Mouse (Mus musculus): Measurements from ENCODE around the gene Fam72a. TPM values are rescaled to one million over a fixed set of nuclear protein-coding genes. Genes with fewer than 3 reads are reported as not detected.
A peak's percentile ranks its signal among the peaks of the same experiment; 100 is the strongest.
"Not testable (repeated sequence)": the region's sequence is repeated elsewhere in the genome, so short reads cannot be mapped to it uniquely, and the experiment has no call there.

The Fam72a gene
- polyA plus RNA-seq, 1 experiment from 2014 or later: 1.8 TPM

- Histone ChIP-seq H3K27ac (replicated peaks; ENCODE audit: low read depth, low read length) (no peak overlapping the region), H3K9me3 (ENCODE audit: control insufficient read depth, low read length) (no peaks in the 10 kb centered on the region), H3K4me1 (ENCODE audit: control insufficient read depth, insufficient read depth, low read length) (no peaks in the 10 kb centered on the region), H3K9ac (replicated peaks; ENCODE audit: low read length) (no peak overlapping the region), H3K27me3 (ENCODE audit: control insufficient read depth, insufficient read depth, low read length) (no peaks in the 10 kb centered on the region), H3K4me2 (ENCODE audit: low read length) (no peak overlapping the region), H3K36me3 (ENCODE audit: control insufficient read depth, insufficient read depth, low read length) (no peaks in the 10 kb centered on the region), H3K4me3 (replicated peaks; ENCODE audit: low read depth, low read length) (no peak overlapping the region)
- no peak for ATAC-seq (ENCODE audit: low FRiP score, low TSS enrichment)
- no peak for DNase-seq
Observed at GRCm38 (mm10) chr1:131560500-131560899, 32.8 kb downstream of the Fam72a start.

- Histone ChIP-seq H3K4me3 (replicated peaks; ENCODE audit: low read depth, low read length) (no peak overlapping the region), H3K27me3 (ENCODE audit: control insufficient read depth, insufficient read depth, low read length) (no peaks in the 10 kb centered on the region), H3K4me2 (ENCODE audit: low read length) (no peak overlapping the region), H3K9ac (replicated peaks; ENCODE audit: low read length) (no peak overlapping the region), H3K4me1 (ENCODE audit: control insufficient read depth, insufficient read depth, low read length) (no peaks in the 10 kb centered on the region), H3K36me3 (ENCODE audit: control insufficient read depth, insufficient read depth, low read length) (no peaks in the 10 kb centered on the region), H3K27ac (replicated peaks; ENCODE audit: low read depth, low read length) (no peak overlapping the region), H3K9me3 (ENCODE audit: control insufficient read depth, low read length) (no peaks in the 10 kb centered on the region)
- WGBS: 97% methylated on average over 2 of the region's 2 CpGs
- no peak for ATAC-seq (ENCODE audit: low FRiP score, low TSS enrichment)
- no peak for DNase-seq
Observed at GRCm38 (mm10) chr1:131562081-131562480, 34.4 kb downstream of the Fam72a start.

GRCm38 (mm10) chr1:131566056-131566455 lies 38.4 kb downstream of the Fam72a start:
- not testable (repeated sequence) for H3K4me2 ChIP-seq (ENCODE audit: low read length); H3K9ac ChIP-seq (replicated peaks; ENCODE audit: low read length); H3K27ac ChIP-seq (replicated peaks; ENCODE audit: low read depth, low read length); H3K36me3 ChIP-seq (ENCODE audit: control insufficient read depth, insufficient read depth, low read length); ATAC-seq (ENCODE audit: low FRiP score, low TSS enrichment); H3K27me3 ChIP-seq (ENCODE audit: control insufficient read depth, insufficient read depth, low read length); H3K4me3 ChIP-seq (replicated peaks; ENCODE audit: low read depth, low read length); H3K4me1 ChIP-seq (ENCODE audit: control insufficient read depth, insufficient read depth, low read length); H3K9me3 ChIP-seq (ENCODE audit: control insufficient read depth, low read length)
- DNase-seq: peak; percentile 42
- WGBS: 33% methylated on average over 11 of the region's 11 CpGs

DNA sequence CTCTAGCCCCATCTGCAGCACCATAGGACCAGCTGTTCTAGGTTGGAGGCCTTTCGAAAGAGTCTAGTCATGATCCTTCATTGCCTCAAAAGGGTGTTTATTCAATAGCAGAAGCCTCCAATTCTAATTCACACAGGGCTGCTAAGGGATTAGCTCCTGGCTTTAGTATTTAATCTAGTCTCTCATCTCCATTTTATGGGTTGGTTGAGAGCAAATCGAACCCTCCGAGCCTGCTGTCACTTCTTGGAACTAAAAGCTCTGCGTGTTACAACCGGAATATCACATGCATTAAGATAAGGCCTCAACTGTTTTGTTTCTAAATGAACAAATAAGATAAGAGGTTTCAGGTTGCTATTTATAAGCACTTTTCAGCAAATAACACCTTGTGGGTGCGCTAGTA lies 42.0 kb downstream of the Fam72a start:
- WGBS: 91% methylated on average over 6 of the region's 6 CpGs
- H3K9me3 ChIP-seq (ENCODE audit: control insufficient read depth, low read length): no peaks in the 10 kb centered on the region
- ATAC-seq (ENCODE audit: low FRiP score, low TSS enrichment): no peak
- H3K4me3 ChIP-seq (replicated peaks; ENCODE audit: low read depth, low read length): no peak overlapping the region
- no peaks in the 10 kb centered on the region for H3K27me3 ChIP-seq (ENCODE audit: control insufficient read depth, insufficient read depth, low read length)
- no peak overlapping the region for H3K9ac ChIP-seq (replicated peaks; ENCODE audit: low read length)
- no peak overlapping the region for H3K4me2 ChIP-seq (ENCODE audit: low read length)
- no peak for DNase-seq
- H3K36me3 ChIP-seq (ENCODE audit: control insufficient read depth, insufficient read depth, low read length): no peaks in the 10 kb centered on the region
- no peak overlapping the region for H3K27ac ChIP-seq (replicated peaks; ENCODE audit: low read depth, low read length)
- H3K4me1 ChIP-seq (ENCODE audit: control insufficient read depth, insufficient read depth, low read length): no peaks in the 10 kb centered on the region

DNA sequence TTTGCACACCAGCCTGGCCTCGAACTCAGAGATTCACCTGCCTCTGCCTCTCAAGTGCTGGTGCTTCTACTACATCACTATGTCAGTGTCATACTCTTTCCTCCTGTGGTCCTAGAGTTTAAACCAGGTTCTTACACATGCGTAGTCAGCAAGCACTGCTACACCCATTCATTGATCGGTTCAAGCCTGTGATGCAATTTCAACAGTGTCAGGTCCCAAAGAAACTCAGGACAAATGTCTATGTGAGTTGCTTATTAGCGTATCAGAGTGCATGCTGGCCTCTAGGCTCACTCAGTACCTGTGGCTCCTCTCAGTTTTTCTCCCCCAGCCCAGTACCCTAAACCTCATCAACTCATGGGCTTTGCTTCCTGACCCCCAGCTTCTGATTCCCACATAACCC lies 42.7 kb downstream of the Fam72a start:
- Histone ChIP-seq H3K4me2 (ENCODE audit: low read length) (no peak overlapping the region), H3K36me3 (ENCODE audit: control insufficient read depth, insufficient read depth, low read length) (no peaks in the 10 kb centered on the region), H3K27me3 (ENCODE audit: control insufficient read depth, insufficient read depth, low read length) (no peaks in the 10 kb centered on the region), H3K27ac (replicated peaks; ENCODE audit: low read depth, low read length) (no peak overlapping the region), H3K9ac (replicated peaks; ENCODE audit: low read length) (no peak overlapping the region), H3K4me3 (replicated peaks; ENCODE audit: low read depth, low read length) (no peak overlapping the region), H3K4me1 (ENCODE audit: control insufficient read depth, insufficient read depth, low read length) (no peaks in the 10 kb centered on the region), H3K9me3 (ENCODE audit: control insufficient read depth, low read length) (no peaks in the 10 kb centered on the region)
- no peak for DNase-seq
- no peak for ATAC-seq (ENCODE audit: low FRiP score, low TSS enrichment)
- 93% methylated on average over 4 of the region's 4 CpGs for WGBS

DNA sequence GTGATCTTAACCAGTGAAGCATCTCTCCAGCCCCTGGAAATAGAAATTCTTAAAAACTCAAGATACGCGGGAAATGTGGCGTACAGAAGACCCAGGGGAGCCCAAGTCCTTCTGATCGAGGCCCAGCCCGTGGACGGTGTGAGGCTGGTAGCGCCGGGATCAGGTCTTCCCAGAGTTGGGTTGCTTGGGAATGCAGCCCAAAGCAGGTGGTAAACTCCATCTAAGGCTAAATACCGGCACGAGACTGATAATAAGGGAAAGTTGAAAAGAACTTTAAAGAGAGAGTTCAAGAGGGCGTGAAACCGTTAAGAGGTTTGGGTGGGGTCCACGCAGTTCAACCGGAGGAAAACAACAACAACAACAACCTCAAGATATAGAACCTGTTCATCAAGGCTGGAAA lies 46.0 kb downstream of the Fam72a start:
- H3K27ac ChIP-seq (replicated peaks; ENCODE audit: low read depth, low read length): no peak overlapping the region
- no peaks in the 10 kb centered on the region for H3K4me1 ChIP-seq (ENCODE audit: control insufficient read depth, insufficient read depth, low read length)
- H3K9ac ChIP-seq (replicated peaks; ENCODE audit: low read length): no peak overlapping the region
- ATAC-seq (ENCODE audit: low FRiP score, low TSS enrichment) (no peak), DNase-seq (peak; percentile 75)
- WGBS: 96% methylated on average over 14 of the region's 14 CpGs
- no peaks in the 10 kb centered on the region for H3K9me3 ChIP-seq (ENCODE audit: control insufficient read depth, low read length)
- H3K4me2 ChIP-seq (ENCODE audit: low read length): no peak overlapping the region
- H3K27me3 ChIP-seq (ENCODE audit: control insufficient read depth, insufficient read depth, low read length): no peaks in the 10 kb centered on the region
- no peak overlapping the region for H3K4me3 ChIP-seq (replicated peaks; ENCODE audit: low read depth, low read length)
- H3K36me3 ChIP-seq (ENCODE audit: control insufficient read depth, insufficient read depth, low read length): no peaks in the 10 kb centered on the region

DNA sequence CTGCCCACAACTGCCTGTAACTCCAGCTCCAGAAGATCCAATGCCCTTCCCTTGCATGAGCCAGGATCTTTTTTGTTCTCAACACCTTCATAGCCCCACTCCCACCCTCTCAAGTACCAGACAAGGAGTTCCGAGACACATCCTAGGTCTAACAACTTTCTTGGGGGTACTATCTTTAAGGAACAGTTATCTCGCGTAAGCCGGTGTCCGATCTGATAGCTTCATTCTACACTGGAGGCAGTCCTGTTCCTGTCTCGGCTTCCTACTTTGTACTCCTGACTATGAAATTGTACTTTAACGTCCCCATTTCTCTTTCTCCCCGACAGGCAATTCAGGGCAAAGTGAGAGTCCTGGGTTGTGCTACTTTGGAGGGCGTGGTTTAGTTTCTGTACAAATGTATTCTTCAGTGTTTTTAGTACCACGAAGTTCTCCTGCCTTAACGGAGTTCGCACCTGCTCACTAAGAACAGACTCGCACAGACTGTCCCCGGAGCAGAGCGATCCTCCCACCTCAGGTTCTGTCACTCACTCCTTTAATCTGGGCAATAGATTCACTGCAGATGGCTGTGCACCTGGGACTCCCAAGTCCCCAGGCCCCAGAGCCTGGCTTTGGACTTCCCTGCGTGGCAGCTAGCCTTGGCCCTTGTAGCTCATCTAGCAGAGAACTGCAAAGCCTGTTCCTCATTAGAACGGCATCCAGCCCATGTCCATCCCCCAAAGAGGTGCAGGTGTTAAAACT lies 51.4 kb downstream of the Fam72a start:
- DNase-seq (no peak), ATAC-seq (ENCODE audit: low FRiP score, low TSS enrichment) (no peak)
- H3K4me1 ChIP-seq (ENCODE audit: control insufficient read depth, insufficient read depth, low read length): no peaks in the 10 kb centered on the region
- no peak overlapping the region for H3K4me2 ChIP-seq (ENCODE audit: low read length)
- H3K4me3 ChIP-seq (replicated peaks; ENCODE audit: low read depth, low read length): no peak overlapping the region
- H3K27me3 ChIP-seq (ENCODE audit: control insufficient read depth, insufficient read depth, low read length): no peaks in the 10 kb centered on the region
- H3K27ac ChIP-seq (replicated peaks; ENCODE audit: low read depth, low read length): no peak overlapping the region
- H3K36me3 ChIP-seq (ENCODE audit: control insufficient read depth, insufficient read depth, low read length): no peaks in the 10 kb centered on the region
- 81% methylated on average over 17 of the region's 17 CpGs for WGBS
- no peak overlapping the region for H3K9ac ChIP-seq (replicated peaks; ENCODE audit: low read length)
- H3K9me3 ChIP-seq (ENCODE audit: control insufficient read depth, low read length): no peaks in the 10 kb centered on the region

DNA sequence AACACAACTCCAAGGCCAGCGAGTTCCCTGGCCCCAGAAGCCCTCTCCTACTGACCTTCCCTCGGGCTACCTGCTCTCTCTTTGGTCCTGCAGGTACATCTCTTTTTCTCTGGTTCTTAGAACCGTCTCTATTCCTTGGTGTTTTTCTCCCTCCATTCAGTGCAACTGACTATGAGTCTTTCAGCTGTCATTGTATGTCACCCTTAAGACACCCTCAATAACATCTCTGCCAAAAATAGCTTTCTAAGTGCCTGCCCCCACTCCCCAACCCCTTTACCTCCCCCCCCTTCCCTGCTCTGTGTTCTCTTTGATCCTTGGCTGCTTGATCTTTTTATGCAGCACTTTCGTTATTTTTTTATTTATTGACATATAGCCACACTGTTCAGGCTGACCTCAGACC lies 52.7 kb downstream of the Fam72a start:
- no peaks in the 10 kb centered on the region for H3K4me1 ChIP-seq (ENCODE audit: control insufficient read depth, insufficient read depth, low read length)
- no peak overlapping the region for H3K4me2 ChIP-seq (ENCODE audit: low read length)
- H3K9ac ChIP-seq (replicated peaks; ENCODE audit: low read length): no peak overlapping the region
- H3K27ac ChIP-seq (replicated peaks; ENCODE audit: low read depth, low read length): no peak overlapping the region
- 48% methylated on average over 4 of the region's 4 CpGs for WGBS
- ATAC-seq (ENCODE audit: low FRiP score, low TSS enrichment) (no peak), DNase-seq (no peak)
- H3K4me3 ChIP-seq (replicated peaks; ENCODE audit: low read depth, low read length): no peak overlapping the region
- H3K27me3 ChIP-seq (ENCODE audit: control insufficient read depth, insufficient read depth, low read length): no peaks in the 10 kb centered on the region
- H3K36me3 ChIP-seq (ENCODE audit: control insufficient read depth, insufficient read depth, low read length): no peaks in the 10 kb centered on the region
- H3K9me3 ChIP-seq (ENCODE audit: control insufficient read depth, low read length): no peaks in the 10 kb centered on the region

- no peaks in the 10 kb centered on the region for H3K9me3 ChIP-seq (ENCODE audit: control insufficient read depth, low read length)
- H3K4me3 ChIP-seq (replicated peaks; ENCODE audit: low read depth, low read length): no peak overlapping the region
- ATAC-seq (ENCODE audit: low FRiP score, low TSS enrichment): no peak
- H3K4me1 ChIP-seq (ENCODE audit: control insufficient read depth, insufficient read depth, low read length): no peaks in the 10 kb centered on the region
- 80% methylated on average over 3 of the region's 3 CpGs for WGBS
- H3K36me3 ChIP-seq (ENCODE audit: control insufficient read depth, insufficient read depth, low read length): no peaks in the 10 kb centered on the region
- H3K4me2 ChIP-seq (ENCODE audit: low read length): no peak overlapping the region
- no peak overlapping the region for H3K9ac ChIP-seq (replicated peaks; ENCODE audit: low read length)
- no peak for DNase-seq
- H3K27me3 ChIP-seq (ENCODE audit: control insufficient read depth, insufficient read depth, low read length): no peaks in the 10 kb centered on the region
- H3K27ac ChIP-seq (replicated peaks; ENCODE audit: low read depth, low read length): no peak overlapping the region
Observed at GRCm38 (mm10) chr1:131583598-131583997, 55.9 kb downstream of the Fam72a start.

Measured in midbrain, embryonic 14.5 days (tissue).